Comparison of ENCODE assay signal across 24 mouse cellular contexts in the genomic region with DNA sequence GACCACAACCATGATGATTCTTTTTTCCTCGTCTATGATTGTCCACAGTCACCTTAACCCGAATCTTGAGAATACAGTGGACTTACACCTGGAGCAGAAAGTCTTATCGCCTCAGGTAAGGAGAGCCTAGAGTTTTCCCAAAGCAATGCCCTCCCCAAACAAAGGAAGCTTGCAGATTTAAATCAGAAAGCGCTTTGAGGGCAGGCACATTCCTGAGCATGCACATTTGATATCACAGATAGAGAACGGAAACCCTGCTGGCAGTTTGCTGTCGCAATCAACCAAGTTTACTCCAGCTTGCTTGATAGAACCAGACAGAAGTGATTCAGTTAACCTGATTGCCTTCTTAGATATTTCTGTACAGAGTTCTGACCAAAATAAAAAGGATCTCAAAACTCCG.
"Had no signal": no experiment of that assay in that cellular context is flagged by ENCODE, and none has a peak within 500 bp of the region (broad histone marks: within the 10 kb centered on the region; RNA-seq: fewer than 3 reads in every experiment).

No protein-coding gene starts in this region.

- H3K27me3 ChIP-seq: liver, embryonic 15.5 days; lung, embryonic 15.5 days; midbrain, embryonic 12.5 days; midbrain, embryonic 15.5 days; neural tube, embryonic 13.5 days; neural tube, embryonic 15.5 days; stomach, embryonic 15.5 days had no signal

- H3K36me3 ChIP-seq: liver, embryonic 15.5 days; lung, embryonic 15.5 days; midbrain, embryonic 12.5 days; midbrain, embryonic 15.5 days; neural tube, embryonic 13.5 days; neural tube, embryonic 15.5 days; stomach, embryonic 15.5 days had no signal

- H3K4me2 ChIP-seq: liver, embryonic 15.5 days; lung, embryonic 15.5 days; midbrain, embryonic 12.5 days; midbrain, embryonic 15.5 days; neural tube, embryonic 13.5 days; neural tube, embryonic 15.5 days; stomach, embryonic 15.5 days had no signal

- ATAC-seq: liver, postnatal 0 days; lung, postnatal 0 days; midbrain, embryonic 15.5 days had no signal

- H3K27ac ChIP-seq: liver, embryonic 15.5 days; lung, embryonic 15.5 days; macrophage; midbrain, embryonic 12.5 days; midbrain, embryonic 15.5 days; neural tube, embryonic 13.5 days; neural tube, embryonic 15.5 days; stomach, embryonic 15.5 days; stomach, postnatal 0 days had no signal

- DNase-seq: liver, postnatal 0 days; lung, adult 2 months; lung, postnatal 14 days; lung, postnatal 36 days; retina, postnatal 1 day; right cerebral cortex, adult 18-20 months; right cerebral cortex, postnatal 25 days; right cerebral cortex, postnatal 4 days; spleen, adult 18-20 months; thymus, adult 18-20 months; thymus, postnatal 14 days; thymus, postnatal 36 days had no signal

- H3K4me3 ChIP-seq: liver, embryonic 15.5 days; lung, embryonic 15.5 days; megakaryocyte, embryonic 14.5 days; midbrain, embryonic 12.5 days; midbrain, embryonic 15.5 days; myocyte; neural tube, embryonic 13.5 days; neural tube, embryonic 15.5 days; stomach, embryonic 15.5 days had no signal

- H3K9me3 ChIP-seq: liver, embryonic 15.5 days; lung, embryonic 15.5 days; midbrain, embryonic 12.5 days; midbrain, embryonic 15.5 days; neural tube, embryonic 13.5 days; neural tube, embryonic 15.5 days; stomach, embryonic 15.5 days had no signal

- H3K4me1 ChIP-seq: liver, embryonic 15.5 days; lung, embryonic 15.5 days; midbrain, embryonic 12.5 days; midbrain, embryonic 15.5 days; neural tube, embryonic 13.5 days; neural tube, embryonic 15.5 days; stomach, embryonic 15.5 days had no signal

- H3K9ac ChIP-seq: liver, embryonic 15.5 days; liver, postnatal 0 days; lung, embryonic 15.5 days; midbrain, embryonic 12.5 days; midbrain, embryonic 15.5 days; neural tube, embryonic 13.5 days; neural tube, embryonic 15.5 days; stomach, embryonic 15.5 days had no signal
